Mouse (Mus musculus) embryonic stem cell, embryonic (primary cell): Measurements from ENCODE around the gene Sumo3.

Experiments used
- CTCF ChIA-PET, 4 experiments: fragments of 300-600 bp in 2 of 4; fragments of 350-600 bp in 2 of 4; sonication (Branson Sonifier 250); formaldehyde crosslinking; loops; one replicate each; lab custom pipeline; 2022; ENCODE audit warnings: inconsistent platforms in 2 of 4; lab: Charles Lee
- POLR2A ChIA-PET, 4 experiments: fragments of 300-600 bp in 2 of 4; fragments of 350-600 bp in 2 of 4; sonication (Branson Sonifier 250); formaldehyde crosslinking; loops; one replicate each; lab custom pipeline; 2022; ENCODE audit warnings: antibody characterized with exemption in 4 of 4, inconsistent platforms in 1 of 4; lab: Charles Lee

Gene Sumo3

GRCm38 (mm10) chr10:77667402-77667801 is 61.5 kb downstream of the Sumo3 start:
- ChIA-PET CTCF (interaction anchor here in 1 of 4 experiments (1.2 kb wide), 1 partner anchor 211 kb away, joined by 3 read pairs; no protein-coding TSS in a partner anchor), POLR2A (interaction anchor here in 1 of 4 experiments (0.7 kb wide), 1 partner anchor 19 kb away, joined by 4 read pairs; the partner anchor contains the start of gene Tspear)
